Mouse (Mus musculus) forebrain, embryonic 15.5 days (tissue): ENCODE results near the gene Esam. TPM values are rescaled to one million over a fixed set of nuclear protein-coding genes. Genes with fewer than 3 reads are reported as not detected.

Experiments used
- ATAC-seq: fragments of 200-750 bp; cut with Nextera tagmentation; replicated peaks from 2 replicates; pipeline ENCODE4 v1.8.0; 2017; ENCODE audit warnings: mild to moderate bottlenecking, moderate TSS enrichment, moderate library complexity
- H3K27ac ChIP-seq: fragments of 300-500 bp; sonication (generic); replicated peaks from 2 replicates; pipeline ENCODE4 v1.5.1; 2015; ENCODE audit warnings: mild to moderate bottlenecking, inconsistent platforms
- H3K27me3 ChIP-seq: fragments of 300-500 bp; sonication (generic); 2 replicates; pipeline ENCODE4 v1.6.1; 2015; ENCODE audit warnings: inconsistent platforms
- H3K36me3 ChIP-seq: fragments of 300-500 bp; sonication (generic); 2 replicates; pipeline ENCODE4 v1.6.1; 2015; ENCODE audit warnings: mild to moderate bottlenecking, inconsistent platforms
- H3K4me1 ChIP-seq: fragments of 300-500 bp; sonication (generic); 2 replicates; pipeline ENCODE4 v1.6.1; 2015; ENCODE audit warnings: inconsistent platforms
- H3K4me2 ChIP-seq: fragments of 300-500 bp; sonication (generic); replicated peaks from 2 replicates; pipeline ENCODE4 v1.6.1; 2015; ENCODE audit warnings: mild to moderate bottlenecking, inconsistent platforms
- H3K4me3 ChIP-seq: fragments of 300-500 bp; sonication (generic); 2 replicates; pipeline ENCODE4 v1.5.1; 2015; ENCODE audit warnings: mild to moderate bottlenecking, inconsistent platforms
- H3K9ac ChIP-seq: fragments of 300-500 bp; sonication (generic); replicated peaks from 2 replicates; pipeline ENCODE4 v1.6.1; 2015; ENCODE audit warnings: mild to moderate bottlenecking, inconsistent platforms
- H3K9me3 ChIP-seq: fragments of 300-500 bp; sonication (generic); 2 replicates; pipeline ENCODE4 v1.6.1; 2016; ENCODE audit warnings: inconsistent platforms
- WGBS: fragments of 180-500 bp; shearing (Covaris S2); methylation state at CpG from one replicate; pipeline ENCODE4 v1.1.7; 2015; ENCODE audit warnings: mixed read lengths; 5-methylcytosine and 5-hydroxymethylcytosine counted together
- polyA plus RNA-seq: library from polyadenylated mRNA; unstranded; fragments of >200 nt; fragmentation: Nextera tagmentation; extraction: Ambion mirVana; gene quantifications from 2 replicates; pipeline ENCODE4 v1.2.1, GENCODE M21; 2015

The Esam gene
- polyA plus RNA-seq, 1 experiment from 2014 or later, result 34.5 TPM

GRCm38 (mm10) chr9:37550435-37550834 lies 22.6 kb downstream of the Esam start:
- H3K9ac ChIP-seq, result no peak overlapping the region
- peaks cover 23% of the 10 kb centered on the region for H3K4me1 ChIP-seq
- H3K27me3 ChIP-seq, result peaks cover 59% of the 10 kb centered on the region
- no peak overlapping the region for H3K4me2 ChIP-seq
- no peaks in the 10 kb centered on the region for H3K36me3 ChIP-seq
- H3K4me3 ChIP-seq, result no peak overlapping the region
- no peak for ATAC-seq
- H3K27ac ChIP-seq, result no peak overlapping the region
- no peaks in the 10 kb centered on the region for H3K9me3 ChIP-seq
- 68% methylated on average over 1 of the region's 1 CpGs for WGBS

DNA sequence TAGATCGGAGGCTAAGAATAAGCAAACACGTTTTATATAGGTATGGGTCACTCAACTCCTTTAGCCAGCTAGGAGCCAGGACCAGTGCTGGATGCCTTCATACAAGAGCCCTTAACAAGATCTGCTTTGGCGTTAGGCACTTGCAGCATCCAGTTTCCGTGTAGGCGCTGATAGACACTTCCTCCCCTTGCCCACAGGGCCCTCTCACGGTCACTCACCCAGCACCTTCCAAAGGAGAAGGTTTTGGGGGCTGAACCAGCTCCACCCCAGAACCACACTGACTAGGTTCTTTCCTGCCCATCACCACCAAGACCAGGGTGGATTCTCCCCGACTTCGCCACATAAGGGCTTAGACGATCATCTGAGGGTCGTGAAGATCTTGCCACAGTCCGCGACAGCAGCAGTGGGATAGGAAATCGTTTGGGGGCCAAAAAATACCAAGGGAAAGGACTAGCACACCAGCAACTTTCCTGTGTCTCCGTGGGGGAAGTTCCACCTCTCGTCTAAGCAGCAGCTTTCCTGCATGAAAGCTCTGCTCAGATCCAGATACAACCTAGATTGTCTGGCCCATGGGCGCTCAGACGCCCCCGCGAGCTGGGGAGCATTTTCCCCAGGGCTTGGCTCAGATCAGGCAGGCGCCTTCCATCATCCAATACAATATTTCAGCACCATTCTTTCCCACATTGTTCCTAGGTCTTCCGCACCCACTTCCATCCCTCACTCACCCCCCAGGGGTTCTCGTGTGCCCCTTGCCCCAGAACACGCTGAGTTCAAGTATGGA lies 24.1 kb downstream of the Esam start:
- no peaks in the 10 kb centered on the region for H3K36me3 ChIP-seq
- peaks cover 21% of the 10 kb centered on the region for H3K4me1 ChIP-seq
- no peak overlapping the region for H3K27ac ChIP-seq
- peak overlapping the region; percentile 49 for H3K4me3 ChIP-seq
- H3K27me3 ChIP-seq, result peaks cover 46% of the 10 kb centered on the region
- H3K9ac ChIP-seq, result peak overlapping the region; percentile 41
- H3K4me2 ChIP-seq, result peak overlapping the region; percentile 98
- 3% methylated on average over 23 of the region's 23 CpGs for WGBS
- ATAC-seq, result peak; percentile 17
- no peaks in the 10 kb centered on the region for H3K9me3 ChIP-seq

- Histone ChIP-seq H3K9ac (peak within 1 kb of the TSS; percentile 41), H3K4me3 (peak within 1 kb of the TSS; percentile 49), H3K27ac (no peak within 1 kb of the TSS), H3K36me3 (no peaks in the 10 kb centered on the region), H3K27me3 (peaks cover 46% of the 10 kb centered on the region), H3K4me1 (peaks cover 21% of the 10 kb centered on the region), H3K4me2 (peak within 1 kb of the TSS; percentile 98), H3K9me3 (no peaks in the 10 kb centered on the region)
- peak; percentile 93 for ATAC-seq
- 4% methylated on average over 31 of the region's 31 CpGs for WGBS
Observed at GRCm38 (mm10) chr9:37552536-37553293, 24.8 kb downstream of the Esam start, which contains the start of gene Nrgn. Nrgn (minus strand) TSS chr9:37552904.

DNA sequence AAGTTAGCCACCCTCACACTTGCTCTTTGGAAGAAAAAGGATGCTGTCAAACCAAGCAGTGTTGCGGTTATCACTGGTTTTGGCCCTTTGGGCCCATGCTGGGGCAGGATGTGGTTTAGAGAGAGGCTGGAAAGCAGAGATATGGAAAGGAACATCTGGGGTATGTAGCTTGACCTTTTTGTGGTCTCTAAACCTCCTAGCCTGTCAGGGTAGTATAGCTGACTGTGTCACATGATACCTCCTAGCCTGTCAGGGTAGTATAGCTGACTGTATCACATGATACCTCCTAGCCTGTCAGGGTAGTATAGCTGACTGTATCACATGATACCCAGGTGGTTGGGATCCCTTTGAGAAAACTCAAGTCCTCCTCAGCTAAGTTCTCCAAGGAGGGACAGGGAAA lies 26.4 kb downstream of the Esam start:
- Histone ChIP-seq H3K4me3 (no peak overlapping the region), H3K36me3 (no peaks in the 10 kb centered on the region), H3K4me2 (no peak overlapping the region), H3K27me3 (peaks cover 40% of the 10 kb centered on the region), H3K27ac (no peak overlapping the region), H3K4me1 (peaks cover 21% of the 10 kb centered on the region), H3K9me3 (no peaks in the 10 kb centered on the region), H3K9ac (no peak overlapping the region)
- 91% methylated on average over 1 of the region's 1 CpGs for WGBS
- no peak for ATAC-seq

- Histone ChIP-seq H3K4me3 (no peak within 1 kb of the TSS), H3K27ac (no peak within 1 kb of the TSS), H3K9me3 (no peaks in the 10 kb centered on the region), H3K4me2 (no peak within 1 kb of the TSS), H3K27me3 (peaks cover 33% of the 10 kb centered on the region), H3K9ac (no peak within 1 kb of the TSS), H3K4me1 (peaks cover 21% of the 10 kb centered on the region), H3K36me3 (no peaks in the 10 kb centered on the region)
- ATAC-seq, result no peak
- WGBS, result 22% methylated on average over 7 of the region's 7 CpGs
Observed at GRCm38 (mm10) chr9:37554838-37555748, 27.2 kb downstream of the Esam start, which contains the start of gene Siae. Siae (plus strand) TSS chr9:37555698.

DNA sequence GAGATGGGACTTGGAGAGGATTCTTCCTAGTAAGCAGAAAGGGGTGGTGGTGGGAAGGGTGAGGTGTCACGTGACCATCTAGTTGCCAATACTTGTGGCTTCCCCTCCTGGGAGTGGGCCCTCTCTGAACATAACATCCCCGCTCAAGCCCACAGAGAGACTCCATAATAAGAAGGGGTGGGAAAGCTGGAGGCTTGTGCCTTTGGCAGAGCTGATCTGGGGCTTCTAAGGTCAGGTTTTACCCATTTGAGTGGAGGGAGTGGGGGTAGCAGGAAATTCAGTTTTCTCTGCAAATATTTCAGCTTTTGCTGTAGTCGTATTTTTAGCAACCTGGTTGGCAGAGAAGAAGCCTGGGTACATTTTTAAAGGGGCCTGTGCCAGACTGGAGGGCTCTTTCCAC lies 28.5 kb downstream of the Esam start:
- WGBS, result 75% methylated on average over 3 of the region's 3 CpGs
- no peak for ATAC-seq
- no peaks in the 10 kb centered on the region for H3K9me3 ChIP-seq
- H3K27me3 ChIP-seq, result peaks cover 21% of the 10 kb centered on the region
- no peak overlapping the region for H3K4me2 ChIP-seq
- H3K4me3 ChIP-seq, result no peak overlapping the region
- H3K4me1 ChIP-seq, result peaks cover 21% of the 10 kb centered on the region
- no peaks in the 10 kb centered on the region for H3K36me3 ChIP-seq
- H3K27ac ChIP-seq, result no peak overlapping the region
- no peak overlapping the region for H3K9ac ChIP-seq

DNA sequence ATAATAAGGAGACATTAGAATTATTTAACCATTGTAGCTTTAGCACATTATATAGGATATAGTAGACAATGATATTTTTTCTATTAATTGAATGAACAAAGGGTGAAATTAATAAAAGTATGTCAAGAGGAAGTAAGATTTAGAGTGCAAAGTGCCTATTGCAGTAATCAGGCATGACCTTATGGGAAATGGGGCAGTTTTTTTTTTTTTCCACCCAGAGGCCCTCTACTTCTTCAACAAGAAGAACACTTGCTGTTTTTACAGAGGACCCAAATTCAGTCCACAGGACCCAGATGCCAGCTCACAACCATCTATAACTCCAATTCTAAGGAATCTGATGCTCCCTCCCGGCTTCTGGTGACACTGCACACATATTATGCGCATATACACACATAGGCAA lies 32.7 kb downstream of the Esam start:
- no peaks in the 10 kb centered on the region for H3K36me3 ChIP-seq
- H3K4me1 ChIP-seq, result no peaks in the 10 kb centered on the region
- H3K27me3 ChIP-seq, result no peaks in the 10 kb centered on the region
- no peak overlapping the region for H3K27ac ChIP-seq
- no peaks in the 10 kb centered on the region for H3K9me3 ChIP-seq
- no peak overlapping the region for H3K4me2 ChIP-seq
- no peak overlapping the region for H3K4me3 ChIP-seq
- 90% methylated on average over 2 of the region's 2 CpGs for WGBS
- no peak overlapping the region for H3K9ac ChIP-seq
- ATAC-seq, result no peak

DNA sequence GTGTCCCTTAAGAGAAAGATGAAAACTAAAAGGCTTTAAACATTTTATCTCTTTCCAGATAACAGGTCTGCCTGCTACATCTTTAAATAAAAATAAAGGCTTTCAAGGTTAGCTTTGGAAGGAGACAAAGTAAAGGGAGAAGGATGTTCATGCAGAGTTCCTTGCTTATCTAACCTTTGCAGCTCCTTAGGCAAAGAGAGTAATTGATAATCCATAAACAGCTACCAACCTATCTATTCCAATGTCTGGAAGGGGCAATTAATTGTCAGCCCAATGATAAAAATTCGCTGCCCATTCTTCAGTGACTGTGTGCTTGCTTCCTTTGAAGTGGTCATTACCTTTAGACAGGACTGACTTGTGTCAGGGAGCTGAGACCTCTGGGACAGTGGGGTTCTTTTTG lies 35.9 kb downstream of the Esam start:
- Histone ChIP-seq H3K4me2 (no peak overlapping the region), H3K9ac (no peak overlapping the region), H3K36me3 (no peaks in the 10 kb centered on the region), H3K27me3 (no peaks in the 10 kb centered on the region), H3K4me3 (no peak overlapping the region), H3K4me1 (peaks cover 13% of the 10 kb centered on the region), H3K9me3 (no peaks in the 10 kb centered on the region), H3K27ac (no peak overlapping the region)
- WGBS, result 55% methylated on average over 1 of the region's 1 CpGs
- ATAC-seq, result no peak

DNA sequence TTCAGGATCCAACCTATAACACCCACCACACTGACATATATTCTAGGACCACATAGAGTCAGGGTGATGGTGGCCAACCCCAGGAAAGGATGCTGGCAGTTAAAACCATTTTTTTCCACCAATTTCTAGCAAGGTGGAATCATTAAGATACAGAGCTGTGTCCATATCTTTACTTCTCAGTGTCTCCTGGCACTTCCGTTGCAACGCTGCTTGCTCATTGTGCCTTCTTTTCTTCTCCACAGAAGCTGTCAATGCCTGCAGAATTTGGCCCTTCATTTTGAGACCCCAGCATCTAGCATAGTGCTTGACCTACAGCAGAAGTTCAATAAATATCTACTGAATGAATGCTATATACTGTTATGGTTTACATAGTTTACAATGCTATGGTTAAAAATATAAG lies 39.1 kb downstream of the Esam start:
- Histone ChIP-seq H3K4me1 (peaks cover 14% of the 10 kb centered on the region), H3K4me3 (no peak overlapping the region), H3K9ac (no peak overlapping the region), H3K27me3 (no peaks in the 10 kb centered on the region), H3K27ac (no peak overlapping the region), H3K4me2 (no peak overlapping the region), H3K9me3 (no peaks in the 10 kb centered on the region), H3K36me3 (no peaks in the 10 kb centered on the region)
- 92% methylated on average over 2 of the region's 2 CpGs for WGBS
- ATAC-seq, result no peak

DNA sequence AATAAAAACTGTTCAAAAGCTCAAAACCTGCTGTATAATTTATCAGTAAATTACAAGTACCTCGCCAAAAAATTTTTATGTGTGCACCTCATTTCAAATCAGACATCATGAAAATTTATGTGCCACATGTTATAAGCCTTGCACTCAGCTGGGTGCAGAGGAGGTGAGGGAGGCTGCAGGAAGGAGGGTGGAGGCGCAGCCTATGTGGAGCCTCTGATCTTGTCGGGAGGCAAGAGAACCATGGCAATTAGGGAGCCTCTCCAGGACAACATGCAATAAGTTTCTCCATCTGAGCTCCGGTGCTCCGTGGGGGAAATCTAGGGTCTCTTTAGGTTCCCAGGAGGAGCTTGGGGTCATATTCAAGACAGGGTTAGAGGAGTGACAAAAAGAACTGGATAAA lies 39.6 kb downstream of the Esam start:
- H3K4me3 ChIP-seq, result no peak overlapping the region
- no peak for ATAC-seq

DNA sequence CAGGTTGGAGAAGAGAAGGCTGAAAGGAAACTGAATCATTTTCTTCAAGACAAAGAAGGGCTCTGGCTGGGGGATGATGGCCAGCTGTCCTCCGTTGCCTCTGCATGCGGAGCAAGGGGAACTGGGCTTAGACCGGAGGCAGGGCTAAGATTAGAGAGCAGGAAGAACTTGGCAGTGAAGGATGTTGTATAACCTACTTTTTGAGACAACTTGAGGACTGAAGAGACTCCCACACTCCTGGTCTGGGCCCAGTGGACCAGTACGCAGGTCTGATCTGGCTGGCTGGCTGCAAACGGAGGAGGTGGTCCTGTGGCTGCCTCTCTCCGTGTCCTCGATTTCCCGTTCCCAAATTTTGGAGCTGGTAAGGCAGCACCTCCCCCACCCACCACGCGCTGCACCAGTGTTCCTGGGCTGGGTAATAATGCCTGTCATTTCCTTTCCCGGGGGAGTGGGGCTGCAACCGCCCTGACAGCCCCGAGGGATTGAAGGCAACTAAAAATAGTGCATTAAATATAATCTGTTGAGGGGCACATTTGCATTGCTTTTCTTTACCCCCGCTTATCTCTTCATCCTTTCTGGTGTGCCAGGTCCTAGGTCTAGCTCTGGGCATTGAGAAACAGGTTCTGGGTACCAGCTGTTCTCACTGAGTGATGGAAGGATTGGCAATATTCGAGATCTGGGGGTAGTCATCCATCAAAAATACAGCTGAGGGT lies 40.2 kb downstream of the Esam start:
- Histone ChIP-seq H3K9ac (no peak overlapping the region), H3K9me3 (no peaks in the 10 kb centered on the region), H3K4me2 (no peak overlapping the region), H3K36me3 (no peaks in the 10 kb centered on the region), H3K27ac (no peak overlapping the region), H3K4me1 (peaks cover 14% of the 10 kb centered on the region), H3K4me3 (no peak overlapping the region), H3K27me3 (no peaks in the 10 kb centered on the region)
- WGBS, result 50% methylated on average over 15 of the region's 15 CpGs
- ATAC-seq, result peak; percentile 43

More for the DNA sequence above, 39.6 kb downstream of the Esam start:
- Histone ChIP-seq H3K27me3 (no peaks in the 10 kb centered on the region), H3K4me2 (no peak overlapping the region), H3K27ac (no peak overlapping the region), H3K4me1 (peaks cover 14% of the 10 kb centered on the region), H3K36me3 (no peaks in the 10 kb centered on the region), H3K9ac (no peak overlapping the region), H3K9me3 (no peaks in the 10 kb centered on the region)
- 58% methylated on average over 5 of the region's 5 CpGs for WGBS
